Mouse (Mus musculus) hindbrain, embryonic 16.5 days (tissue): ENCODE measurements around the gene Hmgb2. TPM values are rescaled to one million over a fixed set of nuclear protein-coding genes. Genes with fewer than 3 reads are reported as not detected.

Experiments
- ATAC-seq: fragments of 200-750 bp; cut with Nextera tagmentation; 2 replicates; pipeline ENCODE4 v1.8.0; 2017; ENCODE audit warnings: moderate TSS enrichment, moderate library complexity
- H3K27ac ChIP-seq: fragments of 300-500 bp; sonication (generic); 2 replicates; pipeline ENCODE4 v1.5.1; 2014; ENCODE audit warnings: low read depth, mild to moderate bottlenecking, control low read depth, low read length, moderate library complexity
- H3K27me3 ChIP-seq: fragments of 300-500 bp; sonication (generic); replicated peaks from 2 replicates; pipeline ENCODE4 v1.6.1; 2014; ENCODE audit warnings: low read length; ENCODE audit not compliant: control insufficient read depth, insufficient read depth
- H3K36me3 ChIP-seq: fragments of 300-500 bp; sonication (generic); 2 replicates; pipeline ENCODE4 v1.6.1; 2014; ENCODE audit warnings: mild to moderate bottlenecking, low read length, moderate library complexity, mixed read lengths; ENCODE audit not compliant: control insufficient read depth, insufficient read depth
- H3K4me1 ChIP-seq: fragments of 300-500 bp; sonication (generic); 2 replicates; pipeline ENCODE4 v1.6.1; 2014; ENCODE audit warnings: low read depth, low read length; ENCODE audit not compliant: control insufficient read depth, insufficient read depth
- H3K4me2 ChIP-seq: fragments of 300-500 bp; sonication (generic); 2 replicates; pipeline ENCODE4 v1.6.1; 2014; ENCODE audit warnings: mild to moderate bottlenecking, low read length, control low read depth, moderate library complexity
- H3K4me3 ChIP-seq: fragments of 300-500 bp; sonication (generic); 2 replicates; pipeline ENCODE4 v1.5.1; 2014; ENCODE audit warnings: mild to moderate bottlenecking, low read length, control low read depth, moderate library complexity
- H3K9ac ChIP-seq: fragments of 300-500 bp; sonication (generic); 2 replicates; pipeline ENCODE4 v1.6.1; 2014; ENCODE audit warnings: low read depth, mild to moderate bottlenecking, control low read depth, low read length, moderate library complexity
- H3K9me3 ChIP-seq: fragments of 300-500 bp; sonication (generic); 2 replicates; pipeline ENCODE4 v1.6.1; 2014; ENCODE audit warnings: mild to moderate bottlenecking, low read length, moderate library complexity; ENCODE audit not compliant: control insufficient read depth
- WGBS: fragments of 180-500 bp; shearing (Covaris S2); extraction: QIAGEN DNeasy Blood & Tissue Kit; methylation state at CpG from one replicate; pipeline ENCODE4 v1.1.7; 2014; 5-methylcytosine and 5-hydroxymethylcytosine counted together
- polyA plus RNA-seq: library from polyadenylated mRNA; unstranded; fragments of >200 nt; fragmentation: Nextera tagmentation; extraction: Ambion mirVana; gene quantifications from 2 replicates; pipeline ENCODE4 v1.2.1, GENCODE M21; 2015

Hmgb2 gene
- polyA plus RNA-seq, 1 experiment from 2014 or later, result 67.4 TPM

GRCm38 (mm10) chr8:57563726-57564125 lies 52.0 kb downstream of the Hmgb2 start:
- no peak for ATAC-seq
- Histone ChIP-seq H3K4me1 (no peaks in the 10 kb centered on the region; the same call in 1 of the 2 replicates), H3K9me3 (no peaks in the 10 kb centered on the region), H3K36me3 (no peaks in the 10 kb centered on the region), H3K27ac (no peak overlapping the region), H3K4me2 (no peak overlapping the region), H3K27me3 (no peaks in the 10 kb centered on the region), H3K4me3 (no peak overlapping the region), H3K9ac (no peak overlapping the region)
- 95% methylated on average over 15 of the region's 15 CpGs for WGBS

- Histone ChIP-seq H3K27me3 (no peaks in the 10 kb centered on the region), H3K4me1 (peaks cover 5% of the 10 kb centered on the region), H3K27ac (no peak overlapping the region), H3K36me3 (no peaks in the 10 kb centered on the region), H3K9me3 (no peaks in the 10 kb centered on the region), H3K4me3 (no peak overlapping the region), H3K4me2 (no peak overlapping the region), H3K9ac (no peak overlapping the region)
- ATAC-seq, result no peak
- WGBS, result 73% methylated on average over 6 of the region's 6 CpGs
Observed at GRCm38 (mm10) chr8:57565039-57565438, 53.3 kb downstream of the Hmgb2 start.

Other genes with a start within 250 kb of the Hmgb2 start
- not detected in 2 replicates for gene Hand2, start 190.9 kb upstream of the Hmgb2 start, polyA plus RNA-seq
- 13.7 and 24.4 TPM in 2 replicates for gene Scrg1, start 56.0 kb upstream of the Hmgb2 start, polyA plus RNA-seq
- 20.7 and 22.9 TPM in 2 replicates for gene Sap30, start 24.0 kb upstream of the Hmgb2 start, polyA plus RNA-seq
- 11.1 and 13.4 TPM in 2 replicates for gene Galnt7, start 141.1 kb downstream of the Hmgb2 start, polyA plus RNA-seq